Mouse (Mus musculus): ENCODE data around the gene Calcrl.

The Calcrl gene

DNA sequence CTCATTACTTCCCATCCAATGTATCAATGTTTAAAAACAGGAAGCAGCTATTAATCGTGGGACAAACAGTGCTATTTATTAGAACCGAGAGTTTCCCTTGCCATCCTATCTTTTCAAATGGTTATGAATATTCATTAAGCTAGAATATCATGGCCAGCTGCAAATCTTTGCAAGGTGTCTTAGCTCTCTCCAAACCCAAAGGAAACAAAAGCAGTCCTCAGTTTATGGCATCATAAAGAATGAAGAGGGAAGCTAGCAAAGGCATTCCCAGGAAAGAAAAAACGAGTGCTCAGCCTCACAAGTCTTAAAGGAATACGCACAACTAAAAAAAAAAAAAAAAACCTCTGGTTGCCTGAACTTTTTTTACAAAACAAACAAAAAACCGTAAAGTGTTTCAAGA, 128.7 kb downstream of the Calcrl start:
- DNase-seq = no peak

DNA sequence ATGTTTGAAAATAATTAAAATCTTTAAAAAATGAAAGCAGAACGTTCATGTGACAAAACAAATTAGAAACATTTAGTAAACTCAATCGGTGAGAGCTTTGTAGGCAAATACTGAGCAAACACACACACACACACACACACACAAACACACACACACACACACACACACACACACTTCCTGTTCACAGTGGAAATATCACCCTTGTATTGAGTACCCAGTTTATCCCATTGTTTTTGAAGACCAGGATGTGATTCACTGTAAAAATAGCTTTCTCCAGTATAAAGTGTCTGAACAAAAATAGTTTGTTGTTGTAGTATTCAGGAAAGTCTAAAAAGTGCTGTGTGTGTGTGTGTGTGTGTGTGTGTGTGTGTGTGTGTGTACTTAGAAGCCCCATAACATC, 130.1 kb downstream of the Calcrl start:
- no peak for DNase-seq

DNA sequence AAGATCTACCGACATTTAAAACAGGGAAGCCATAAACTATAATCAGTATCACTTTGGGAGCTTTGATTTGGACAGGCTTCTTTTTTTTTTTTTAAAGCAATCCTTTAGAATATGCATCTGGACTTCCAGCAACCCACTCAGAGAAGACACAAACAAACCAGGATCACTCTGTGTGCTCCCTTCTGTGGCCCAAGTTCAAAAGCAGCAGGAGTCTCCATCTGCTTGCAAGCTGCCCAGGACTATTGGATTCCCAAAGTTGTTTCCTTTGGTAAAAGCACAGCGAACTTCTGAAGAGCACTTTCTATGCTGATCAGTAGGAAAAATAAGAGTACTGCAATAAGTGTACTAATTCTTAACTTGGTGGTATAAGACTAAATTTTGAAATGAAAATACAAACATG, 130.6 kb downstream of the Calcrl start:
- no peak for DNase-seq

DNA sequence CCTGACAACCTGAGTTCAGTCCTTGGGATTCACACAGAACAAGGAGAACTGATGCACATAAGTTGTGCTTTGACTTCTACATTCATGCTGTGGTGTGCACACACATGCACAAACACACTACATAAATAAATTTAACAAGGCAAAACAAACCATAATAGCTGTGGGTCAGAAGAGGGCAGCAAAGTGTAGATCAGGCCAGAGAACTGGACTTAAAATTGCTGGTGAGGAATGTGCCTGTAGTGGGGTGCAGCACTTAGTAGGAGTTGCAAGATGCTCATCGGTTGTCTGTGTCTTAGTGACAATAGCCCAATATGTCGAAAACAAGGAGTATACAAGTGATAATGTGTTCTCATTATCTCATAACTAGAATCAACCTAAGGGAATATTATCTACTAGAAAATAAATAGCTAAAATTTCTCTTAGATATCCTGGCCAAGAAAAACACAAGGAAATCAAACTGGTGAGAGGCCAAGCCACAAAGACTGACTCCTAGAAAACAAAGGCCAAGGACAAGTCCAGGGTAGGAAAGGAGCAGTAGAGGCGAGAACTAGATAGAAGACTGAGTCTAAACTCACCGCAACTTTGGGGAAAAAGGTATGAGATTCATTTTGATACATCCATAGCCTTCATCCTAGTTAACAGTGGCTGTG, 132.7 kb downstream of the Calcrl start:
- no peak for DNase-seq

DNA sequence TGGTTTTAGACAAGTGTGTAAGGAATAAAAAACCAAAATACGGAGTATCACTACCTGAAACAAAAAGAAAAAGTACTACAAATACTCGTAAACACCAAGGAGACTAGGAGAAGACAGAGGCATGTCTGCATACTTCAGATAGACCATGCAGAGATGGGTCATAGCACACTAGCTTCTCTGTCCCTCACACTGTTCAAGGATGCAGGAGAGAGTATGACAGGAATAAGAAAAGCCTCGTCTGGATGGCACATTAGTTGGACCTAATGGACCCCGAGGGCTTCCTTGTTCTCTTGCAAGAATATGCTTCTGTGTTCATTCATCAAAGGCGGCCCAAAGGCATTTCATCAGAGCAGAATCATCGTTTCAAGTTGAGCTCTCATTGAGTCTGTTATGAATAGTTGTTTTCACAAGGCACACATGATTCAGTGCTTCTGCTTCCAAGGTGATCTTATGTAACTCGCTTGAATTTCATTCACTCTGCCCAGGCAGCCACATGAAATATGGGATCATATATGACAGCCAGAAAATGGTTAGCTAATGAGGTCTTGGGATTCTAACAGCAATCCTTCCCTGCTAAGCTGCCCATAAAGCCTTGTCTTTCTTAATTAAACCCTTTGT, 136.2 kb downstream of the Calcrl start:
- DNase-seq = no peak
